Mouse (Mus musculus) mature B cell (primary cell): Measurements from ENCODE around the gene Tmem121b.

Source experiments
- in situ Hi-C: fragments of 300-500 bp; cut with MboI; formaldehyde crosslinking; loops from 2 replicates; pipeline ENCODE4 v1.14.3; 2019

Tmem121b gene

DNA sequence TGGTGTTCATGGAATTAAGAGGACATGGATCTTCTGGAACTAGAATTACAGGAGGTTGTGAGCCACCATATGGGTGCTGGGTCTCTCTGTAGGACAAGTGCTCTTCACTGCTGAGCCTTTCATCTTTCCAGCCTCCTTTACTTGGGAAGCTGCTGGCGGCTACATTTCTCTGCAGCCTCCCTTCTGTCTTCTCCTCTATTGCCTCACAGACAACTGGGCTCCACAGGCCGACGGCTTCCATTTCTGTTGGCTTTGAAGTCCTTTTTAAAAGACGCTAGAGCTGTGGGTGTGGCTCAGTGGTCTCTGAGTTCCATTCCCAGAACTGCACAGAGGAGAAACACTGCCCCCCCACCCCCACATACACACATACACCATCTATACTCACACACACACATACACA is 28.2 kb downstream of the Tmem121b start:
- in situ Hi-C loops = no loop called here

DNA sequence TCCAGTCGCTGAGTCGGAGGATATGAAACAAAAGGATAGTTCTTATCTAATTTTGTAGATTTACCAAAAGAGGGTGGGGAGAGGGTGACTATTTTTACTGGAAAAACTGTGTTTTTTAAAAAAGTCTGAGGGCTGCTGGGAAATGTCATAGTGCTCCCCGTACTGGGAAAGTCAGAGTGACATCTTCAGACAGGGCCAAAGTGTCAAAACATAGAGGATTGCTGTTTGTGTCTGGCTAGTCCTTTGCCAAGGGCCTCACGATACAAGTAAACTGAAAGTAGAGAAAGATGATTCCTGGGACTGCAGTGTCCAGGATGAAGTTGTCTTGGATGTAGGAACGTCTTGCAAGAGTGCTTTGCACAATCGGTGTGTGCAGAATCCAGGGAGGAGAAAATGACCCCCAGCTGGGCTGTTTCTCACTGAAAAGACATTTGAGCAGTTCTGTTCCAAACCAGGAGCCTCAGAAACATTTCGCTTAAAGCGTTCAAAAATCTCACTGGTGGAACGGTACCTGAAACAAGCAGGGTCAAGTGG is 29.1 kb downstream of the Tmem121b start:
- in situ Hi-C loops = no loop called here

DNA sequence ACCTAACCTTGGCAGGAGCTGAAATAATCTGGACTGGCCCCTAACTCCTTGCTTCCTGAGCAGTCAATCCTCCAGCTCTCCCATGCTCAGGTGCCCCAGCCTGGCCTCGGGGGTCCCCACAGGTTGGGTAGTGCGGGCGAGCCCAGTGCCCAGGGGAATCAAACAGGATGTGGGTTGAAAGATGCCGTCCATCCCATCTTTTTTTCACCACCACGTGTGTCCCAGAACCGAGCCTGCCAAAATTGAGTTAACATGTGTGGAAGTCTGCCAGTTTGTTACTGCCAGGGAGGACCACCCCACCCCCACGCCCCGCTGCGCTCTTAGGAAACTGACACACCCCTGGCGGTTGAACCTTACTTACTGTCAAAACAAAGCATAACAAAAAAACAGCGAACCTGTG is 29.7 kb downstream of the Tmem121b start:
- in situ Hi-C loops = no loop called here

DNA sequence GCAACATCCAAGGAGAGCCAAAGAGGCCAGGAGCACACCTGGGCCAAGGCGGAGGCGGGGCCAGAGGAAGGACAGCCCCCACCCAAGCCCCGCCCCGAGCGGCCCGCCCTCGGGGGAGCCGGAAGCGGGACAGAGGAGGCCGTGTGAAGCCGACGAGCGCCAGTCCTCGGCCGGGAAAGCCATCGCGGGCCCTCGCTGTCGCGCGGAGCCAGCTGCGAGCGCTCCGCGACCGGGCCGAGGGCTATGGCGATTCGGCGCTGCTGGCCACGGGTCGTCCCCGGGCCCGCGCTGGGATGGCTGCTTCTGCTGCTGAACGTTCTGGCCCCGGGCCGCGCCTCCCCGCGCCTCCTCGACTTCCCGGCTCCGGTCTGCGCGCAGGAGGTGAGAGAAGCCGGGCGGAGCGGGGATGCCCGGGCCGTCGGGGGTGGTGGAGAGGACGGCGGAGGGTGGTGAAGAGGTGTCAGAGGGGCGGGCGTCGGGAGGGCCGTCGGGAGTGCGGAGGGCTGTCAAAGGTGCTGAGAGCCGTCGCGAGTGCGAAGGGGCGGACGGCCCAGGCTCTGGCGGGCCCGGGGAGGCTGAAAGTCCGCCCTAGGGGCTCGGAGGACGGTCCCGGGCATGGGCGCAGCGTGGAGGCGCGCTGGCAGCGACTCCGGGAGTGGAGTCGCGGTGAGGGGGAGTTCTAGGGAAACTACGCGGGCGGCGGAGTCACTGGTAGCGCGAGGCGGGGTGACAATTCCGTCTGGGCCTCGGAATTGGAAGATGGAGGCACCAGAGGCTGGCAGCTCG is 30.3 kb downstream of the Tmem121b start, which contains the start of gene Il17ra:
TSS of gene Il17ra (plus strand) at position 162 of the 786 bp plus-strand sequence.
- in situ Hi-C loops = no loop called here

DNA sequence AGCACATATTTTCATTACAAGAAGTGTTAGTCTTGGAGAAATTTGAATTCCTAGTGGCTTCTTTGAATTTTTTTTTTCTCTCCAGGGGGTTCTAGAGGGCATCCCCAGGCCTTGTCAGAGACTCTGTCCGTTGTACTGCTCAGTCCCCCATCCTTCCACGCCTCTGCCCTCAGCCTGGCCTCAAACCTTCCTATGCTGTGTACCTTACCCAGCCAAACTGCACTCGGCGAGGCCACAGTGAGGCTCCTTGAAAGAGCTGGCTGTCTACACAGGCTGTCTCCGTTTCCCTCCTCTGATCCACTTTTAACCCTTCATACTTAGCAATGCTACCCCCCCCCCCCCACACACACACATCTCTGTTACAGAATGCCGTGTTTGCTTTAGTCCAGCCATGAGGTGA is 31.4 kb downstream of the Tmem121b start:
- in situ Hi-C loops = no loop called here

DNA sequence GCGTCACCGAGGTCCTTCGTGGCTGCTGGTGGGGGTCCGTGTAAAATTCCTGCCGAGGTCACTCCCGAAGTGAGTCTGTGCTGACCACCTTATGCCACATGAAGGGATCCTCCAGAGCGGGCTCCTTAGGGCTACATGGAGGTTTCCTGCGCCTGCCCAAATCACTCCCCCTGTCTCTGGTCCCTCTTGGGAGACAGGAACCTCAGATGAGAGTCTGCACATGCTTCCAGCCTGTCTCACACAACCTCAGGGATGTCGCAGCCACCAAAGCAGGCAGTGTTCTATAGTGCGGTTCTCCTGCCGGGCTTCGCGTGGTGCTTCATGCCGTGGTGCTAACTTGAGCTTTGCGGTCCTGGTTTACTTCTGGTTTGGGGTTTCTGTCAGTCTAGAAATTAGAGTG is 32.4 kb downstream of the Tmem121b start:
- in situ Hi-C loops = no loop called here

DNA sequence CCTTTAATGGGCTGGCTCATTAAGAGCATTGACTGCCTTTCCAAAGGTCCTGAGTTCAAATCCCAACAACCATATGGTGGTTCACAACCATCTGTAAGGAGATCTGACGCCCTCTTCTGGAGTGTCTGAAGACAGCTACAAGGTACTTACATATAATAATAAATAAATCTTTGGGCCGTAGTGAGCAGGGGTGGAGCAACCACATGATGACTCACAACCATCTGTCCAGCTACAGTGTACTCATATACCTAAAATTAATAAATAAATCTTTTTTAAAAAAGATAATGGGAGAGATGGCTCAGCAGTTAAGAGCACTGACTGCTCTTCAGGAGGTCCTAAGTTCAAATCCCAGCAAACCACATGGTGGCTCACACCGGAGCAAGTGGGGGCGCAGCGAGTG is 35.9 kb downstream of the Tmem121b start:
- in situ Hi-C loops = no loop called here

DNA sequence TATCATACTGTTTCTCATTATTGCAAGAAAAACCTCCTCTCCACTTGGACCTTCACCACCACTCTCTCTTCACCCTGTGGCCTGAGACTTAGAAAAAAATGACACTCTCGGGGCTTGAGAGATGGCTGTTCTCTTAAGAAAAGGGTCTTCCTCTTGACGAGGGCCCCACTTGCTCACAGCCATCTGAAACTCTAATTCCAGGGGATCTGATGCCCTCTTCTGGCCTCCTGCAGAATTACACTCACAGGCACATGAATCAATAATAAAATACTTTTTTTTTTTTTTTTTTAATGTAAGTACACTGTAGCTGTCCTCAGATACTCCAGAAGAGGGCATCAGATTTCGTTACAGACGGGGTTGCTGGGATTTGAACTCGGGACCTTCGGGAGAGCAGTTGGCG is 36.5 kb downstream of the Tmem121b start:
- in situ Hi-C loops = no loop called here

DNA sequence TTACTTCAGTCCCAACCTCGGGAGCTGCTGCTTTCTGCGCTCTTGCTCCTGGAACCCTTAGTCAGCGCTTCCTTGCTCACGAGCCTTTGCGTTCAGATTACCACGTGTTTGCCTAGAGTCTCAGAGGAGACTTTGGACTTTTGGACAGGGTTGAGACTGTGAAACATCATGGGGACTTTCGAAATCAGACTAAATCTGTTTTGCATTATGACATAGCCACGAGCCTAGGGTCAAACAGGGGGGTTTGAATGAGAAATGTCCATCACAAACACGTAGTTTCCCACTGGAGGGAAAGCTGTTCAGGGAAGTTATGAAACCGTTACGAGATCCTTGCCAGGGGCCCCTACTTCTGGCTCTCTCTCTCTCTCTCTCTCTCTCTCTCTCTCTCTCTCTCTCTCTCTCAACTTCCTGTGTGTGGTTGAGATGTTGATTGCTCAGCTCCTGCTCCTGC is 39.0 kb downstream of the Tmem121b start:
- in situ Hi-C loops = no loop called here

DNA sequence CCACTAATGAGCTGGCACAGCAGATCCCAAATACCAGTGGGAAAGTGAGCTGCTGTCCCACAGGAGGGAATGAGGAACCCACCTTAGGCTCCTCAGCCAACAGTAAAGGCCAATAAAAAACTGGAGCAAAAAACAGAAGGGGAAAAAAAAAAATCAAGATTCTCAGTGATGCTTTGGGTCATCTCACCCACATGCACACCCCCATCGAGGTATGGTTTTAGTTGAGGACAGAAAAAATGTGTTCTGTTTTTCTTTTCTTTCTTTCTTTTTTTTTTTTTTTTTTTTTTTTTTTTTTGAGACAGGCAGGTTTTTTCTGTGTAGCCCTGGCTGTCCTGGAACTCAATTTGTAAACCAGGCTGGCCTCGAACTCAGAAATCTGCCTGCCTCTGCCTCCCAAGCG is 40.1 kb downstream of the Tmem121b start:
- in situ Hi-C loops = no loop called here

DNA sequence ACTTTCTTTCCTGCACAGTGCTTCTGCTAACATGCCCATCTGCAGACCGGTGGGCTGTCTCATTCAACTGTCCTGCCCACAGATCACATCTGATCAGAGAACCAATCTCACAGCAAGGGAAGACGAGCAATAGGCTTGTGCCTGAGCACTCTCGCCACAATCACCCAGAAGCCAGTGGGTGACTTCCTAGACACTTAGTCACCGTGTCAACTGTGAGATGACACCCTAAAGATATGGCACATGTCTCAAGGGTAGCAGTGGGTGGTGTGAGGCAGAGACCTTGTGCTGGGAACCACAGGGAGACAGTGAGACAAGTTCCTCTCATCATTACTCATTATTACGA is 40.5 kb downstream of the Tmem121b start:
- in situ Hi-C loops = no loop called here

DNA sequence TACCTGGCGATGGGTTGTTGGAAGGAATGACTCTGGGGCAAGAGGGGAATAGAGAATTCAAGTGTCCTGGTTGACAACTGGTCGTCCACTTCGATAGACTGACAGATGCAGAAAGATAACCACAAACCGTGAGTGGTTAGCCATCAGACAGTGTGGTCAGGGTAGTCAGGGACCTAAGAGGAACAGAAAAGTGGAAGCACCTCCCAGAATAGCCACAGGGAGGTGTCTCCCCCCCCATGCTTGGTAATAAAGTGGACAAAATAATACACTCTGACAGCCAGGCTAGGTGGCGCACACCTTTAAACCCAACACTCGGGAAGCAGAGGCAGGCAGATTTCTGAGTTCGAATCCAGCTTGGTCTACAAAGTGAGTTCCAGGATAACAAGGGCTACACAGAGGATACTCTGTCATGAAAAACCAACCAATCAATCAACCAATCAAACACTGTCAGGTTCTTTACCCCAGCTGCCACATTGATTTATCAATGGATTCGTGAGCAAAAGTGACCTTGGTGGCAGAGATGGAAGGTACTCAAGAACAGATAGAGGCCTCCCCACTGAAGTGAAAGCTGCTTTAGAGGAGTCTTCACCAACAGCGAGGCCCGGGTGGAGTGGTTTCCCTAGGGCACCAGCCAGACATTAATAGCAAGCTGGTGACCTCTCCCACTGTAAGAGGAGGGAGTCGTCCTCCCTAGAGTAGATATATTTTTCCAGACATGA is 41.1 kb downstream of the Tmem121b start:
- in situ Hi-C loops = no loop called here

DNA sequence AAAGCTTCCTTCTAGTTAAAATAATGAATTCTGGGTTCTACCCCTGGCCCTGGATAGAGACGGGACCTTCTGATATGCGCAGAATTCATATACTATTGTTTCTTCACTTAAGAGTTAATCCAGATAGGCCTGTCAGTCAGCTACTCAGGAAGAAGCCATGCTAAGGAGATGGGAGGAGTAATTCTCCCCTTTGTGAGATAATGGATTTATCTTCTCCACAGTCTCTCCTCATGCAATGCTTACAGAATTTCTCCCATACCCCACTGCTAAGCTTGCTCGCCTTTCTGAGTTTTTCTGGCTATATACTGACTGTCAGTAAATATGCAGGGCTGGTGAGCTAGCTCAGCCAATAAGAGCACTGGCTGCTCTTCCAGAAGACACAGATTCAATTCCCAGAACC is 43.4 kb downstream of the Tmem121b start:
- in situ Hi-C loops = no loop called here

DNA sequence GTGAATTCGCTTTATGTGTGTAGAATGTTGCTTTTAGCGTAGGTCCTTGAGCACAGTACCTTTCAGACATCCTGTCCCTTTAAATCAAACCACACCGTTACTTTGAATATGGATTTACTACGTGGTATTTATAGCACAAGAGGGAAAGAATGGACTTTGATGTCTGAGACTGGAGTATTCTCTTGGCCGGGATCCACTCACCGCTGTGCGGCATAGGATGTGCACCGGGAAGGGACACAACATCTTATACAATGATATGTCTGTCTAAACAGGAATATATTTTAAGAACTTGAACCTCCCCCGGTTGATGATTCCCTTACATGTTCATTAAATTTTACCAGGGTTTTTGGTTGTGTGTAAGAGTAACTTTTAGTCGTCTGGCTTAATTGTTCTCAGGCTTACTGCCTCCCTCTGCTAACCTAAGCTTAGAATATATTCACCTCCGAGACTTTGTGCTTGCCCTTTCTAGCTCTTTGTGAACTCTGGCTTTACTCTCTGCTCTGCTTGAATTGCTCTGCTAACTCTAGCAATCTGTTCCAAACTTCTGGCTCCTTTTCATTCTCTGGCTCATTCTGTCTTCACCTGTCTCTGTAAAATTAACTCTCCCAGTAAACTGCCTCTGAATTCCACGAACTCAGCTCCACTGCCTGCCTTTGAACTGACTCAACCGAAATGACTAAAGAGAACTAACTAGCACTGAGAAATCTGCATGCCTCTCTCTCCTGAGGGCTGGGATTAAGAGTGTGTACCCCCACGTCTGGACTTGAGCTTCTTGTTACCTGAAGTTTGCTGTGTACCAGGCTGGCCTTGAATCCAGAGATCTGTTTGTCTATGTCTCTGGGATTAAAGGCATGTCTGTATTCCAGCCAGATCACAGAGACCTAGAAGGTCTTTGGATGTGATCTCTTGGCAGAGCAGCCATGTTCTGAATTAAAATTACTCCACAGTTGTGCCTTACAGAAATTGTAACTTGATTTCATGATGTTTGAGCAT is 49.9 kb downstream of the Tmem121b start:
- in situ Hi-C loops = no loop called here

DNA sequence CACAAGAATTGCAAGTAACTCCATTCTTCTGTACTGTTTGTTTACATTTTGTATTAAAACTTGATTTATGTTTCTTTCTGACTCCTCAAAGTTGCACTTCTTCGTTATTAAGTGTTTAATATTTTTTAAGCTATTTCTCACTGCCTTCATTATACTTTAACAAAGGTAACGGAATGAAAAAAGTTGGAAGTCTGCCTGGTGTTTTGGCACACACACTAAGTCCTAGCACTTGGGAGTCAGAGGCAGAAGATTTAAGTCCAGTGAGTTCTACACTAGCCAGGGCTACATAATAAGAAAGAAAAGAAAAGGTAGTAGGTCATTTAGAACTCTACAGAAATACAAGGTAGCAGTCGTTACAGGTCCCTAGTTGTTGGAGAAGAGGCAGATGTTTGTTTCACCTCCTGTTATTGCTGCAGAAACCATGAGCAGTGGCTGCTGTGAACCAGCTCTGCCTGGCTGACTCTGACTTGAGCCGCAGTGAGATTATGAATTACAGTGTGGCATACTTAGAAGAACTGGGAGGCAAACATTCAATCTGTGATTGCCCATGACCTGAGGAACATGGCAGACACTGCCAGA is 51.3 kb downstream of the Tmem121b start:
- in situ Hi-C loops = no loop called here
